25 mouse cellular contexts compared by ENCODE assay signal in genomic region chr8:79222752-79223141, GRCm38 (mm10). TPM values are rescaled to one million over a fixed set of nuclear protein-coding genes. Genes with fewer than 3 reads are reported as not detected.
DNase-seq lines count a peak whose midpoint lies in the region; ATAC-seq and TF ChIP-seq lines count a peak whose summit lies in the region.
"Had no signal": no experiment of that assay in that cellular context is flagged by ENCODE, and none has a peak within 500 bp of the region (broad histone marks: within the 10 kb centered on the region; RNA-seq: fewer than 3 reads in every experiment).

No protein-coding gene starts in this region.

- 45% methylated on average over 5 of the region's 5 CpGs for WGBS in heart, embryonic 13.5 days
- WGBS in heart, embryonic 11.5 days (ENCODE audit: insufficient replicate concordance), result 49% methylated on average over 5 of the region's 5 CpGs
- WGBS in hindbrain, postnatal 0 days, result 41% methylated on average over 5 of the region's 5 CpGs
- 53% methylated on average over 5 of the region's 5 CpGs for WGBS in hindbrain, embryonic 12.5 days
- 68% methylated on average over 5 of the region's 5 CpGs for WGBS in embryonic facial prominence, embryonic 15.5 days
- WGBS in limb, embryonic 13.5 days, result 69% methylated on average over 5 of the region's 5 CpGs

- no peak overlapping the region for H3K4me2 ChIP-seq in heart, embryonic 13.5 days
- no peak overlapping the region for H3K4me2 ChIP-seq in heart, embryonic 11.5 days
- no peak overlapping the region for H3K4me2 ChIP-seq in hindbrain, postnatal 0 days (ENCODE audit: low read depth, low read length)
- H3K4me2 ChIP-seq in hindbrain, embryonic 12.5 days (replicated peaks), result no peak overlapping the region
- H3K4me2 ChIP-seq in embryonic facial prominence, embryonic 15.5 days (replicated peaks), result no peak overlapping the region
- H3K4me2 ChIP-seq in limb, embryonic 13.5 days (replicated peaks), result no peak overlapping the region
- H3K4me2 ChIP-seq: forebrain, embryonic 12.5 days; stomach, embryonic 15.5 days had no signal

- H3K36me3 ChIP-seq in heart, embryonic 13.5 days, result no peaks in the 10 kb centered on the region
- no peaks in the 10 kb centered on the region for H3K36me3 ChIP-seq in heart, embryonic 11.5 days (ENCODE audit: control insufficient read depth, insufficient read depth, low read length)
- H3K36me3 ChIP-seq in hindbrain, postnatal 0 days (ENCODE audit: insufficient read depth, low read length), result no peaks in the 10 kb centered on the region
- no peaks in the 10 kb centered on the region for H3K36me3 ChIP-seq in hindbrain, embryonic 12.5 days
- H3K36me3 ChIP-seq in embryonic facial prominence, embryonic 15.5 days, result no peaks in the 10 kb centered on the region
- no peaks in the 10 kb centered on the region for H3K36me3 ChIP-seq in limb, embryonic 13.5 days
- H3K36me3 ChIP-seq: forebrain, embryonic 12.5 days; stomach, embryonic 15.5 days had no signal

- no peaks in the 10 kb centered on the region for H3K9me3 ChIP-seq in heart, embryonic 13.5 days
- no peaks in the 10 kb centered on the region for H3K9me3 ChIP-seq in heart, embryonic 11.5 days (replicated peaks; ENCODE audit: control insufficient read depth, low read length)
- H3K9me3 ChIP-seq in hindbrain, postnatal 0 days (ENCODE audit: low read length), result no peaks in the 10 kb centered on the region
- 0 out of 2 replicates have a peak, but pooled peaks cover 7% of the 10 kb centered on the region for H3K9me3 ChIP-seq in hindbrain, embryonic 12.5 days (replicated peaks)
- no peaks in the 10 kb centered on the region for H3K9me3 ChIP-seq in embryonic facial prominence, embryonic 15.5 days (replicated peaks)
- peaks cover 8% of the 10 kb centered on the region; the same call in 1 of the 2 replicates for H3K9me3 ChIP-seq in limb, embryonic 13.5 days
- H3K9me3 ChIP-seq: stomach, embryonic 15.5 days had no signal

- no peak for TF ChIP-seq CTCF in hindbrain, postnatal 0 days (IDR thresholded peaks at IDR 0.05; ENCODE audit: low read depth)

- no peak overlapping the region for H3K9ac ChIP-seq in heart, embryonic 13.5 days
- no peak overlapping the region for H3K9ac ChIP-seq in heart, embryonic 11.5 days (ENCODE audit: low read depth, low read length)
- H3K9ac ChIP-seq in hindbrain, postnatal 0 days (replicated peaks; ENCODE audit: low read length), result no peak overlapping the region
- H3K9ac ChIP-seq in hindbrain, embryonic 12.5 days, result no peak overlapping the region
- no peak overlapping the region for H3K9ac ChIP-seq in embryonic facial prominence, embryonic 15.5 days
- no peak overlapping the region for H3K9ac ChIP-seq in limb, embryonic 13.5 days
- H3K9ac ChIP-seq: forebrain, embryonic 12.5 days; stomach, embryonic 15.5 days had no signal

- no peak for DNase-seq in hindbrain, postnatal 0 days (ENCODE audit: low spot score)
- no peak for DNase-seq in gastrocnemius, postnatal 14 days
- no peak for DNase-seq in layer of hippocampus, postnatal 10 days (ENCODE audit: low spot score in 2 of 2)
- DNase-seq: adrenal gland, adult 2 months; kidney, postnatal 36 days; lung, adult 2 months; lung, postnatal 36 days; right cerebral cortex, postnatal 14 days; thymus, adult 2 months had no signal

- H3K4me1 ChIP-seq in heart, embryonic 13.5 days, result peaks cover 20% of the 10 kb centered on the region
- peaks cover 5% of the 10 kb centered on the region; the same call in 1 of the 2 replicates for H3K4me1 ChIP-seq in heart, embryonic 11.5 days (ENCODE audit: control insufficient read depth, insufficient read depth, low read length)
- 0 out of 2 replicates have a peak, but pooled peaks cover 6% of the 10 kb centered on the region for H3K4me1 ChIP-seq in hindbrain, postnatal 0 days (ENCODE audit: insufficient read depth, low read length)
- peaks cover 6% of the 10 kb centered on the region; the same call in 1 of the 2 replicates for H3K4me1 ChIP-seq in hindbrain, embryonic 12.5 days
- peaks cover 20% of the 10 kb centered on the region for H3K4me1 ChIP-seq in embryonic facial prominence, embryonic 15.5 days
- H3K4me1 ChIP-seq in limb, embryonic 13.5 days, result peaks cover 20% of the 10 kb centered on the region
- H3K4me1 ChIP-seq: forebrain, embryonic 12.5 days; stomach, embryonic 15.5 days had no signal

- no peaks in the 10 kb centered on the region for H3K27me3 ChIP-seq in heart, embryonic 13.5 days (replicated peaks)
- H3K27me3 ChIP-seq in heart, embryonic 11.5 days (ENCODE audit: control insufficient read depth, insufficient read depth, low read length), result no peaks in the 10 kb centered on the region
- H3K27me3 ChIP-seq in hindbrain, postnatal 0 days (ENCODE audit: insufficient read depth, low read length), result no peaks in the 10 kb centered on the region
- H3K27me3 ChIP-seq in hindbrain, embryonic 12.5 days, result no peaks in the 10 kb centered on the region
- H3K27me3 ChIP-seq in embryonic facial prominence, embryonic 15.5 days, result no peaks in the 10 kb centered on the region
- H3K27me3 ChIP-seq in limb, embryonic 13.5 days, result no peaks in the 10 kb centered on the region
- H3K27me3 ChIP-seq: forebrain, embryonic 12.5 days; stomach, embryonic 15.5 days had no signal

- ATAC-seq in heart, embryonic 13.5 days (ENCODE audit: extremely low read depth, insufficient number of reproducible peaks, low FRiP score, low TSS enrichment), result no peak
- no peak; the same call in 1 of the 2 replicates for ATAC-seq in heart, embryonic 11.5 days (replicated peaks; ENCODE audit: insufficient number of reproducible peaks, low FRiP score, low TSS enrichment)
- peak; percentile 66; the same call in 1 of the 2 replicates for ATAC-seq in hindbrain, postnatal 0 days
- ATAC-seq in hindbrain, embryonic 12.5 days (ENCODE audit: low FRiP score), result no peak
- ATAC-seq in embryonic facial prominence, embryonic 15.5 days (ENCODE audit: insufficient number of reproducible peaks, low FRiP score, low TSS enrichment, low read depth), result no peak
- ATAC-seq in limb, embryonic 13.5 days (ENCODE audit: low FRiP score, low read depth), result no peak
- ATAC-seq: intestine, embryonic 16.5 days had no signal

- intact Hi-C loops in gastrocnemius, postnatal 14 days (cut with DNase I; ENCODE audit: low total_unique reads), result no loop called here

- no peak overlapping the region for H3K4me3 ChIP-seq in heart, embryonic 13.5 days
- no peak overlapping the region for H3K4me3 ChIP-seq in heart, embryonic 11.5 days (ENCODE audit: low read depth, low read length)
- H3K4me3 ChIP-seq in hindbrain, postnatal 0 days (ENCODE audit: low read length), result no peak overlapping the region
- no peak overlapping the region for H3K4me3 ChIP-seq in hindbrain, embryonic 12.5 days
- no peak overlapping the region for H3K4me3 ChIP-seq in embryonic facial prominence, embryonic 15.5 days (replicated peaks)
- H3K4me3 ChIP-seq in limb, embryonic 13.5 days, result no peak overlapping the region
- H3K4me3 ChIP-seq: forebrain, embryonic 12.5 days; left cerebral cortex, adult 2 months; stomach, embryonic 15.5 days had no signal

- peak overlapping the region; percentile 37; the same call in 1 of the 2 replicates for H3K27ac ChIP-seq in heart, embryonic 13.5 days (replicated peaks)
- no peak overlapping the region for H3K27ac ChIP-seq in heart, embryonic 11.5 days (ENCODE audit: low read depth, low read length)
- peak overlapping the region; percentile 46; the same call in 1 of the 2 replicates for H3K27ac ChIP-seq in hindbrain, postnatal 0 days
- H3K27ac ChIP-seq in hindbrain, embryonic 12.5 days, result no peak overlapping the region
- H3K27ac ChIP-seq in embryonic facial prominence, embryonic 15.5 days (replicated peaks), result peak overlapping the region; percentile 66
- H3K27ac ChIP-seq in limb, embryonic 13.5 days, result peak overlapping the region; percentile 80; the same call in 1 of the 2 replicates
- H3K27ac ChIP-seq: forebrain, embryonic 12.5 days; left cerebral cortex, adult 2 months; stomach, embryonic 15.5 days had no signal

RNA-seq across cellular contexts. Expression of gene 1700011L22Rik, which starts 25.6 kb away (rescaled TPM):
- not detected in 2 replicates for polyA plus RNA-seq in heart, embryonic 13.5 days (2015; fragmentation: Nextera tagmentation; extraction: Ambion mirVana)
- not detected in 2 replicates for polyA plus RNA-seq in heart, embryonic 11.5 days (2014; fragmentation: Nextera tagmentation; extraction: Ambion mirVana)
- total RNA-seq in hindbrain, postnatal 0 days (2014; rRNA removed), result not detected in 2 replicates
- polyA plus RNA-seq in hindbrain, postnatal 0 days (2015; fragmentation: Nextera tagmentation; extraction: Ambion mirVana), result 0.25 TPM in 1 of 2 replicates, not detected in the other
- not detected in 2 replicates for polyA plus RNA-seq in hindbrain, embryonic 12.5 days (2016; fragmentation: Nextera tagmentation; extraction: Ambion mirVana)
- not detected in 2 replicates for polyA plus RNA-seq in embryonic facial prominence, embryonic 15.5 days (2015; fragmentation: Nextera tagmentation; extraction: Ambion mirVana)
- 0.25 TPM in 1 of 2 replicates, not detected in the other for polyA plus RNA-seq in limb, embryonic 13.5 days (2015; fragmentation: Nextera tagmentation; extraction: Ambion mirVana)
- total RNA-seq in gastrocnemius, postnatal 14 days (2021), result not detected
- total RNA-seq in layer of hippocampus, postnatal 10 days (2021), result not detected
- total RNA-seq: adrenal gland, adult 2 months; common myeloid progenitor, adult 5-6 weeks; heart, postnatal 4 days; left cerebral cortex, adult 2 months; liver, adult 2 months; midbrain, postnatal 0 days; neutrophil, adult 5-6 weeks had no signal
- polyA plus RNA-seq: adrenal gland, adult 2 months; embryonic facial prominence, embryonic 11.5 days; forebrain, embryonic 12.5 days; intestine, embryonic 16.5 days; kidney, embryonic 14.5 days; liver, adult 2 months; lung, adult 2 months; midbrain, postnatal 0 days; stomach, embryonic 15.5 days; thymus, adult 2 months had no signal

Comparison
In these comparisons a context has a peak if more than half of its experiments do, and no peak if none do; other contexts are left out.
1. H3K27ac ChIP-seq: peak in heart, embryonic 13.5 days (single experiment), hindbrain, postnatal 0 days (single experiment), embryonic facial prominence, embryonic 15.5 days (single experiment) and limb, embryonic 13.5 days (single experiment); none in heart, embryonic 11.5 days (single experiment) and hindbrain, embryonic 12.5 days (single experiment).